Mouse (Mus musculus) erythroid progenitor cell, adult 5-6 weeks (primary cell): ENCODE measurements around the gene Tenm2. TPM values are rescaled to one million over a fixed set of nuclear protein-coding genes. Genes with fewer than 3 reads are reported as not detected.

ENCODE experiments used
- ATAC-seq: replicated peaks from 2 replicates; pipeline ENCODE4 v1.8.0; 2016; ENCODE audit warnings: moderate number of reproducible peaks, mild to moderate bottlenecking, moderate TSS enrichment, inconsistent platforms; ENCODE audit not compliant: poor library complexity, low FRiP score, severe bottlenecking
- total RNA-seq, 2 experiments: library from RNA; stranded (forward) in 1 of 2; stranded (reverse) in 1 of 2; fragments of 150-400 nt in 1 of 2; fragments of 186-747, 209-891 nt in 1 of 2; gene quantifications; 2 replicates each; pipeline versions ENCODE4 v1.2.3 to v1.2.4; 2015 to 2017; ENCODE audit warnings: low replicate concordance in 2 of 2

Gene Tenm2
- total RNA-seq, 2 experiments from 2014 or later = not detected

GRCm38 (mm10) chr11:36173076-36173690 lies 1062.6 kb downstream of the Tenm2 start:
- no peak for ATAC-seq

- ATAC-seq = no peak
These were observed 1063.2 kb downstream of the Tenm2 start for GRCm38 (mm10) chr11:36172520-36172919.

- ATAC-seq = no peak
These were observed 1063.8 kb downstream of the Tenm2 start for GRCm38 (mm10) chr11:36171991-36172390.

GRCm38 (mm10) chr11:36171221-36171620 lies 1064.5 kb downstream of the Tenm2 start:
- ATAC-seq = no peak

GRCm38 (mm10) chr11:36169738-36170137 lies 1066.0 kb downstream of the Tenm2 start:
- no peak for ATAC-seq

- no peak for ATAC-seq
These were observed 1066.7 kb downstream of the Tenm2 start for GRCm38 (mm10) chr11:36168921-36169537.

- ATAC-seq = no peak
These were observed 1067.9 kb downstream of the Tenm2 start for GRCm38 (mm10) chr11:36167766-36168318.

- ATAC-seq = no peak
These were observed 1072.2 kb downstream of the Tenm2 start for GRCm38 (mm10) chr11:36163580-36163979.

GRCm38 (mm10) chr11:36161765-36162321 lies 1073.9 kb downstream of the Tenm2 start:
- no peak for ATAC-seq

GRCm38 (mm10) chr11:36153450-36153849 lies 1082.3 kb downstream of the Tenm2 start:
- ATAC-seq = no peak

GRCm38 (mm10) chr11:36153011-36153410 lies 1082.8 kb downstream of the Tenm2 start:
- ATAC-seq = no peak

GRCm38 (mm10) chr11:36152226-36152625 lies 1083.5 kb downstream of the Tenm2 start:
- no peak for ATAC-seq

- ATAC-seq = no peak
These were observed 1086.7 kb downstream of the Tenm2 start for GRCm38 (mm10) chr11:36149092-36149491.

- no peak for ATAC-seq
These were observed 1090.7 kb downstream of the Tenm2 start for GRCm38 (mm10) chr11:36145057-36145456.

GRCm38 (mm10) chr11:36140411-36140810 lies 1095.4 kb downstream of the Tenm2 start:
- no peak for ATAC-seq

- no peak for ATAC-seq
These were observed 1096.2 kb downstream of the Tenm2 start for GRCm38 (mm10) chr11:36139521-36139920.

- no peak for ATAC-seq
These were observed 1097.9 kb downstream of the Tenm2 start for GRCm38 (mm10) chr11:36137840-36138239.

- no peak for ATAC-seq
These were observed 1098.5 kb downstream of the Tenm2 start for GRCm38 (mm10) chr11:36137276-36137675.

GRCm38 (mm10) chr11:36134645-36135044 lies 1101.1 kb downstream of the Tenm2 start:
- no peak for ATAC-seq

- no peak for ATAC-seq
These were observed 1112.5 kb downstream of the Tenm2 start for GRCm38 (mm10) chr11:36123275-36123674.

GRCm38 (mm10) chr11:36121410-36121929 lies 1114.3 kb downstream of the Tenm2 start:
- no peak for ATAC-seq
